Mouse (Mus musculus) heart, postnatal 25 days (tissue): ENCODE data around the gene Ift80. TPM values are rescaled to one million over a fixed set of nuclear protein-coding genes. Genes with fewer than 3 reads are reported as not detected.
"Not testable (repeated sequence)": the region's sequence is repeated elsewhere in the genome, so short reads cannot be mapped to it uniquely, and the experiment has no call there.

ENCODE experiments used
- DNase-seq: peaks from one replicate; pipeline ENCODE4 v3.0.0; 2022; ENCODE audit warnings: low spot score
- intact Hi-C: fragments of 180-260 bp; cut with DNase I; formaldehyde crosslinking; loops from one replicate; pipeline ENCODE4 v1.15.1; 2025
- total RNA-seq, 2 experiments: library from RNA; stranded (reverse); gene quantifications; 2 replicates each; pipeline ENCODE4 v1.2.3; 2021

The Ift80 gene
- total RNA-seq, 2 experiments from 2014 or later = 4.1 to 7.0 TPM

DNA sequence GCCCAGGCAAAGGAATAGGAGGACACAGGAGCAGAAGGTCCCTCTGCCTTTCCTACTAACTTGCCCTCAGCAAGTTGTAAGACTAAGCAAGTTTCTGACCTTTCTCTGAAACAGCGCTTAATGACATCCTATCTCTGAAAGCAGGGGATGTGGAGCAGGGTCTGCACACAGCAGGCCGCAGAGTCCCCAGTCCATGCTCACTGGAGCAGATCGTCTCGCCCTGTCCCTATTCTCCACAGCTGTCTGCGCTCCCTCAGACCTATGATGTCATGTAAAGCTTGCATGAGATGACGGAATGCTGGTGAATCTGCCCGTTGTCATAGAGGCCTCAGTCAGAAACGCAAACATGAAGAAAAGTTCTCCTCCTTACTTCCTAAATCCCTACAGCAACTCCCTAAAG is 55.0 kb downstream of the Ift80 start:
- DNase-seq = no peak
- intact Hi-C loops = no loop called here

DNA sequence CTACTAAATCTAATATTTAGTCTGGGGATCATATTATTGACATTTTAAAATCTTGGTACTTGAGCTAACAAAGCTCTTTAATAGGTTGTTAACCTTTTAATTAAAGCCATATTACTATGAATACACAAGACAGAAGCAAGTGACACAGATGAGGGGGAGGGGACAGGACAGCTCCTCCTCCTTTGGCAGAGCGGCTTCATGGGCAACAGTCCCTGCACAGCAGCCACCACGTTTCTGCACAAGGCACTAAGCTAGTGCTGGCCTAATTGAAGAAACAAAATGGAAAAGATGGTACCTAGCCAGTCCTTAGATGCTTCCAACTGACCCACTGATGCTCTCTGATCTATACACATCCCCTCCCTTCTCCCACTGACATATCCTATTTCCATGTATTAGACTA is 55.5 kb downstream of the Ift80 start:
- DNase-seq = no peak
- intact Hi-C loops = no loop called here

DNA sequence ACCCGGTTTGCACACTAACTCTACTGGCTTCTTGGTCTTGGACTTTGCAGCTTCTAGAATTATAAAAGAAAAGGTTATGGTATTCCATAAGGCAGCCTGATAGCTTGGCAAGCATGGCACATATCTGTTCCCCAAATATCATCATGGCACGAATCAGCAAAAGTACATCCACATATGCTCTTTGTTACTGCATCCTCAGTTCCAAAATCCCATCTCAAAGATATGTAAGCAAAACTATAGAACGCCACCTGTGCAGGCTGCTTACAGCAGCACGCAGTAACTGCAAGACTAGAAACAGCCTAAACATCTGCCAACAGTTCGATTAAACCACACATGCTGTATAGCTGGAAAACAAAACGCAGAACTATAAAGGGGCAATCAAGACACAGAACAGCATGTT is 62.5 kb downstream of the Ift80 start:
- intact Hi-C loops = no loop called here
- DNase-seq = no peak

DNA sequence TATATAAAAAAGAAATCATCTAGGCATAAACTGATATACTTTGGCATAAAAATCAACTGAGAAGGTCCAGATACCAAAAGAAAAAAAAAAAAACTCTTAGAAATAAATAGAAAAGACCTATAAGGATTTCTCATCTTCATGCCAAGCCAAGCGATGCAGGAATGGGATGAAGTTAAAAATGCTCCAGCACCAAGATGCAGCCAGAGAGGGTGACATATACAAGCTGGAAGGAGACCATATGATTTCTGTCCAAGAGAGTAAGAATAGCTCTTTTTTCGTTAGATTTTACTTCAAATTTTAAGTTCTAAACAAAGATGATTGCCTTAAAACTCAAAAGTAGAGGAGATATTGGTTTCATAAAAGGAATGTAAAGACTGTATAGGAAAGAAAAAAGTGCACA is 64.1 kb downstream of the Ift80 start:
- intact Hi-C loops = no loop called here
- no peak for DNase-seq

DNA sequence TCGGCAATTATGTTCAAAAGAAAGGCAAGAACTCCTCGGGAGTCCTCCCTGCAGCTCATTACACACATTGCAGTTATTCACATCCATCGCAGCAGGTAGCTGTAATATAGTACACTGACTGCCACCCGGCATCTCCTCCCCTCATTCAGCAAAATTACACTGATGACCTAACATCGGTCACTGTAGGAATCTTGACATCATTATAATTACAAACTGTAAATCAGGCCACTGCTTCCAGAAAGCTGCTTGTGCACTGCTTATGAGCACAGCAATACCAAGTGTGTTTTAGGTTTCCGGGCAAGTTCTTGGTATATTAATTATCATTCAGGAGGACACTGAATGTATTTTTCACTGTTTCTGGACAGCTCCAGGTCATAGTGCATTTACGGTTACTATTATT is 65.1 kb downstream of the Ift80 start:
- intact Hi-C loops = no loop called here
- DNase-seq = no peak

DNA sequence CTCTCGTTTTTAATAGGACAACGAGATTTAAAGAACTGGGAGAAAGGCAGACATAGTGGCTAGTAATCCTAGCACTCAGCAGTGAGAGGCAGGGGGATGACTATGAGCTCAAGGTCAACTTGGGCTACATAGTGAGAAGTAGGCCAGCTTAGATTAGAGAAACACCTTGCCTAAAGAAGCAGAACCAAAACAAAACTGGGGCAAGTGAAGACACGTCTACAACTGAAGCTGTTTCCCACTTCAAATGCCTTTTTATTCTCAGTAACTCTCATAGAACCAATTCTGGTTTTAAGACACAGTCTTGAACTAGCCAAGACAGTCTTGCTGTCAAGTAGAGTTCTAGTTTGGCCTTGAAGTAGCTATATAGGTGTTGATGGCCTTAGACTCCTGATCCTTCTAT is 67.7 kb downstream of the Ift80 start:
- intact Hi-C loops = no loop called here
- no peak for DNase-seq

DNA sequence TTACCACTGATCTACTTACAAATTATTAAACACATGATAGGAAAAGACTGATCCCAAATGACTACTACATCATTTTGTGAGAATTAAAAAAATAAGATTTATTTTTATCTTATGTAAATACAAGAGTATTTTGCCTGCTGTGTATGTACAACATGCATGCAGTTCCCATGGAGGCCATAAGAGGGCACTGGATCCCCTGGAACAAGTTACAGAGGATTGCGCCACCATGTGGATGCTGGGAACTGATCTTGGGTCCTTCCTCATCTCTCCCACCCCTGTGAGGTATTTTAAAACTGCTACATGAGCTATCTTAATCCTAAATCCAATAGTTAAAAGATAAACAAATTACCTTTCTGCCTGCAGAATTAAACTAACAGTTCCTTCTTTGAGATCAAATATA is 68.9 kb downstream of the Ift80 start:
- DNase-seq = no peak
- intact Hi-C loops = no loop called here

DNA sequence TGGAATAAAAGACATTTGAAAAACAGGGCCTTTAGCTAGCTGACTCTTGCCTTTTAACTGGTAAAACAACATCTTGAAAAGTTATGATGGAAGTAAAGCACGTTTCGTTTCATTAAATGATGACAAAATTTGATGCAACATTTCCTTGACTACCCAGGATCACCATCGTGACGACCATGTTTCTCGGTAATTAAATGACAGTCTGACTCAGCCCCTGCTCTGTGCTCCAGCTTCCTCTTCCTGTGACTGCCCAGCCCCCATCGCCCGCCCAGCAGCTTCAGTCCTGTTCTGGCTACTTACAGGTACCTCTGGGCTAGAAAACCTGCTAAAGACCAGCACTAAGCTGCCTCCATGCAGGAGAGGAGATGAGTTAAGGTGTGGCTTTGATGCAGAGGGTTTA is 70.1 kb downstream of the Ift80 start:
- no peak for DNase-seq
- intact Hi-C loops = no loop called here

DNA sequence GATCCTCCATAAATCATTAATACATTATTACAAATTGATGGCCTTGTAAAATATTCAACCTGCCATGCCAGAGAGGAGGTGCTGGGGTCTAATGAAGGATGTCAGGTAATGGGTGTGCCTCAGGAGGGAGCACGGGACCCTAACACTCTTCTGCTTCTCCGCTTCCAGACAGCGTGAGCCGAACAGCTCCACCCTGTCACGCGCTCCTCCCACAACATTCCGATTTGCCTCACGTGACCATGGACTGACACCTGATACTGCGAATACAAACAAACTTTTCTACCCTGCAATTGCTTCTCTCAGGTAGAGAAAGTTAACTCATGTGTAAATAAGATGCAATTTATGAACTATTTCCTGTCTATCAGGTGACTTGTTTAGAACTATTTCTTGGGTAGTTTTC is 75.8 kb downstream of the Ift80 start:
- intact Hi-C loops = no loop called here
- DNase-seq = no peak

DNA sequence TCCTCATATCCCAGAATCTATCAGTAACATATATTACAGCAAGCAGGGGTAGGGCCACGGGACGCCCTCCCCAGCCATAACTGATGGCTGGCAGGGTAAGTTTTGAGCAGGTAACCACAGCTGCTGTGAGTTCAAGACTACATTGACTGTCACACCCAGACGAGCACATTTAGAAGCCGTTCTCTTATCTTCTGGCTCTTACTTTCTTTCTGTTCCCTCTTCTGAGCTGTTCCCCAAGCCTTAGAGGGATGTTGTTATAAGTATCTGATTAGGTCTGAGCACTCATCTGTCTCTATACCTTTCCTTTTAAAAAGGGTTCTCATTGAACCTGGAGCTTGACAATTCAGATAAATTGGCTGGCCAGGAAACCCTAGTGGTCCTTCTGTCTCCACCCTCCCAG is 96.9 kb downstream of the Ift80 start:
- DNase-seq = no peak
- intact Hi-C loops = no loop called here

DNA sequence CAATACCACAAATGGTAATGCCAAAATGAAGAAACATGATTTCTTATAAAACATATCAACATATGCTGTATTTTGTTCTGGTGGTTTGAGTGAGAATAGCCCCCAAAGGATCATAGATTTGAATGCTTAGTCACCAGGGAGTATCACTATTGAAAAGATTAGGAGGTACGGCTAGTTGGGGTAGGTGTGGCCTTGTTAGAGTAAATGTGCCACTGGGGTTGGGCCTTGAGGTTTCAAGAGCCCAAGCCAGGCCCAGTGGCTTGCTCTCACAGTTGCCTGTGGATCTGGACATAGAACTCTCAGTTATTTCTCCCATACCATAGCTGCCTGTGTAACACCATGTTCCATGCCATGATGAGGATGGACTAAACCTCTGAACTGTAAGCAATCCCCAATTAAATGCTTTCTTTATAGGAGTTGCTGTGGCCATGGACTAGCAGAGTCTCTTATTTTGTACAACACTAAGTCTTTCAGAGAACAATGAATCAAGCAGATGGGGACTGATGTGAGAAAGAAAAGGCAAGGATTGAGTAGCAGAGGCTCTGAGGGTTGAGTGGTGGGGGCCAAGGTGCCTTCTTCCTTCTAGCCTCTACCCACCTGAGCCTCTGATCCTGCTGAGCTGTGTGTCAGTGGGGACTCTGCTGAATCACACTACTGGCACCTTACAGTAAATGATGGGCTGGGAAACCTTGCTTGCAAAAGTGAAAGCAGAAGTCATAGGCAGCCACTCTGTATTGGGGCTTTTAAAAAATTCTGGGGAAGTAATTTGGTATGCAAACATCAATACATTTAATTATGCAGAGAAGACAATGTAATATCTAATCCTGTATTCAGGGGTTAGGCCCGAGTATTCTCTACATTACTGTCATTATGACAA is 99.2 kb downstream of the Ift80 start:
- no peak for DNase-seq
- intact Hi-C loops = no loop called here

DNA sequence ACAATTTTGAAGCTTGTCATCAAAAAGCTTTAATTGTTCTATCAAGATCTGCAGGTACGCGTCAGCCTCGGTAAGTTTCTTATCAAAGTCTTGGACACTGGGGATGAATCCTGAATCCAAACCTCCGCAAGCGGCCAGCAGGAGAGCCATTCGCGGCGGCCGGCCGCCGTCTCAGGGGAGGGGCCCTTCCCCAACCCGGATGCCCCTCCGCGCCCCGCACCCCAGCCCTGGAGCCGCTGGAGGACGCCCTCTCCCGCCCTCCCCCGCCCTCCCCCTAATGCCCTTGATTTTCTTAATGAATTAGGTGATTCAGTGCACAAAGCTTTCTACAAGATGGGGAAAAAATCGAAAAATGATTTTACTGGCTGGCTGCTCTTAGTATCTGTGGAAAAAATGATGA is 101.7 kb downstream of the Ift80 start:
- intact Hi-C loops, DNase-seq: not testable (repeated sequence)

DNA sequence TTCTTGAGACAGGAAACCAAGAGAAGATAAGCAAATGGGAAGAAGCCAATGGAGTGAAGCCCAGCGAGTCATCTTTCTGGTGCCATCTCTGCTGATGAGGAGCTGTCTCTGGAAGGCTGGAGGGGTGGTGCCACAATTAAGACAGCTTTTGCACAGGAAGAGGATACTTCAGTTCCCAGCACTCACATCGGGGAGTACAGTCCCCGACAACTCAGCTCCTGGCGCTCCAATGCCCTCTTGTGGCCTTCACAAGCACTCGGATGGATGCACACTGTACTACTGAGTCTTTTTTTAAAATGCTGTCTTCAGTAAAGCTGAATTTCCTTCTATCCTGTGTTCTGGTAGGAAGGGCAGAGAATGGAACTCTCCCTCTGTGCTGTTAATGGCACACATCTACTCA is 107.2 kb downstream of the Ift80 start:
- no peak for DNase-seq
- intact Hi-C loops = no loop called here

DNA sequence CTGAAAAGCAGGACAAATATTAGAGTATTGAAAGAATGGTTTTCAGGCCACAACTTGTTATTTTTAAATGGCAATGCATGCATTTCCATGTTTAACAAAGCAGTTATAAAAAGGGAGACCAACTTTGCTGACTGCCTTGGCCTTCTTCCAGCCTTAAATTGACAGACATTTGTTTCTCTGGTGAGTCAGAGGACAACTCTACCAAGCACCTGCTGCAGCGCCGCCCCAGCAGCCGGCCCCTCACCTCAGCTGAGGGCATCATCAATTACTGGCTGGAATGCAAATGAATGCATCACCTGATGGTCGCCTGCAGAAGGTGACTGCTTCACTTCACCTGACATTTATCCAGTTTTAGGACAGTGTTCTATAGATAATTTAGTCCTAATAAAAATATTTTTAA is 108.9 kb downstream of the Ift80 start:
- no peak for DNase-seq
- intact Hi-C loops = no loop called here

DNA sequence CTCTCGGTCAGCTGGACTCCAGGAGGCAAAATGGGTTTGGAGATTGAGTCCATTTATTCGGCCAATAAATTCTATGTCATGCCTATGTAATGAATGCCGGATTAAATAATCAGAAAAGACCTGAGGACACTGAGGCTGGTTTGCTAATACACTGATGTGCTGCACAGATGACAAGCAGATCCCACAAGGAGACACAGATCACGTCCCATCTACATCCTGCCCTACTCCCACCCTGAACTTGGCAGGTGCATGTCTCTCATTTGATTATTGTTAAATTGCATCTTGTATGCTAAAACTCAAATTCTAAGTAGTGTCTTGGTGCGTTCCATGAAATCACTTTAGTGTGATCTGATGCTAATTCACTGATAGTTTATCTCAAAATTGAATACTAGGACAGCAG is 117.5 kb downstream of the Ift80 start:
- no peak for DNase-seq
- intact Hi-C loops = no loop called here

DNA sequence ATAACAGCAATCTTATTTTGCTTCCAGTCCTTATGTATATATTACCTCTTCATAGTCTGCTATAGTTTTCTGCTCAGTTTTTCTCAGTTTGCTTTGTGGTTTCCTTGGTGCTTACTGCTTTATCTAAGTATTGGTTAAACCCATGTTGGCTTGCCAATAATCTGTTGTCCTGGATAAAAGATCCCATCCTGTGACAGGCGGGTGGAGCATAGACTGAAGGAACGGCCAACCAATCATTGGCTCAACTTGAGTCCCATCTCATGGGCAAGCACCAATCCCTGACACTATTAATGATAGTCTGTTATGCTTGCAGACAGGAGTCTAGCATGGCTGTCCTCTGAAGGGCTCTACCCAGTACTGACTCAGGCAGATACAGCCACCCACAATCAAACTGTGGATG is 130.3 kb downstream of the Ift80 start:
- no peak for DNase-seq
- intact Hi-C loops = no loop called here

DNA sequence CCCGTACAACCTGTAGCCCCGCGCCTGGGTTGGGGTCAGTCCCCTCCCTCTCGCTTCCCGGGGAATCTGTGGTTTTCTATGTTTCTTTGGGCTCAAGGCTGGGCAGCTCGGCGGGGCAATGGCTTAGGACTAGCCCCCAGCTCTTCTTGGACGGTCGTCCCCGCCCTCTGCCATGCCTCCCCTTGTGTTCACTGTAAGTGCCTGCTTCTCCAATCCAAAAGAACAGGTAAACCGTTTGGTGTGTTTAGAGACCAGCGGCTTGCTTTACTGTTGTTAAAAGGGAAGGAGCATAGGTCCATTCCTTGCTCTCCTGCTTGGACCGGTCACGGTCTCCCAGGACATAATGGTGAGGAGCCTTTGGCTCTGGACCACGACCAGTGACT is 133.8 kb downstream of the Ift80 start:
- intact Hi-C loops = no loop called here
- no peak for DNase-seq

DNA sequence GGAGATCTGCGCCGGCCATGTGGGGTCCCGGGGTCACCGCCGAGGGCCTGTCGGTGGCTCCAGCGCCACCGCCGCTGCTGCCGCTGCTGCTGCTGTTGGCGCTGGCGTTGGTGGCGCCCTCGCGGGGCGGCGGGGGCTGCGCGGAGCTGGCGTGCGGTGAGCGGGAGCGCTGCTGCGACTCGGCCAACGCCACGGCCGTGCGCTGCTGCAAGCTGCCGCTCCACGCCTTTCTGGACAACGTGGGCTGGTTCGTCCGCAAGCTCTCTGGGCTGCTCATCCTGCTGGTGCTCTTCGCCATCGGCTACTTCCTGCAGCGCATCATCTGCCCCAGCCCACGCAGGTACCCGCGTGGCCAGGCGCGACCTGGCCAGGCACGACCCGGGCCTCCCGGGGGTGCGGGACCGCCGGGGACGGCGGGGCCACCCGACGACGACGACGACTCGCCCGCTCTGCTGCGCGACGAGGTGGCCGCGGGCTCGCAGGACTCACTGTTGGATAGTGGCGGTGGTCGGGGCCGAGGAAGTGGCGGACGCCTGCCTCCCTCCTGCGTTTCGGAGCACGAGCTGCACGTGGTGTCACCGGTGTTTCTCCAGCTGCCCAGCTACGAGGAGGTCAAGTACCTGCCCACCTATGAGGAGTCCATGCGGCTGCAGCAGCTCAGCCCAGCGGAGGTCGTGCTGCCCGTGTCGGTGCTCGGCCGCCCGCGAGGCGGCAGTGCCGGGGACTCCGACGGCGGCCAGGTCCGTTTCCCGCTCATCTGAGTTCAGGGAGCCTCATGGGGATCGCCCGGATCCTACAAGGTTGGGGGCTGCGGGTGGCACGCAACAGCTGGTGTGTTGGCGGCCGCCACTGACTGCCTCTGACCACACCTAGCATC is 134.4 kb downstream of the Ift80 start:
- intact Hi-C loops = no loop called here

DNA sequence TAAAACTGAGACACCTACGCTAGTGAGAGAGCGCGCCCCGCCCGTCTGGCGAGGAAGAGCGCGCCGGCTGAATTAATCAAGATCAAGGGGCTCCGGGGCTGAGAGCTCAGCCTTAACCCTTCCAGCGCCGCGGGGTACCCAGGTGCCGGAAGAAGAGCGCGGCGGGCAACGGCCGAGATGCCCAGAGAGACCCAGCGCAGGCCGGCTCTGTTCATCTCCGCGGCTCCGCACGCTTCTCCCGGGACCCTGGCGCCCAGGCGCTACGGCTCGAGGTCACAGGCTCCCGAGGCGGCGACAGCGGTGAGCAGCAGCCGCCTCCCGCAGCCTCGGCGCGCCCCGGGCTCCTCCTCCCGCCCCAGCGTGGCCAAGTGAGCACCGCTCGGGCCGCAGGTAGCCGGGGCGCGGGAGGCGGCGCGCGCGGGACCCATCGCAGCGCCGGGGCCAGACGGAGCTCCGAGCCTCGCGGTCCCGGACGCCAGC is 135.1 kb downstream of the Ift80 start, which contains the start of gene 1110032F04Rik:
1110032F04Rik (plus strand) TSS at position 376 of the 480 bp plus-strand sequence.
- no peak for DNase-seq
- intact Hi-C loops = no loop called here

More for the DNA sequence above, 134.4 kb downstream of the Ift80 start:
- DNase-seq = no peak

DNA sequence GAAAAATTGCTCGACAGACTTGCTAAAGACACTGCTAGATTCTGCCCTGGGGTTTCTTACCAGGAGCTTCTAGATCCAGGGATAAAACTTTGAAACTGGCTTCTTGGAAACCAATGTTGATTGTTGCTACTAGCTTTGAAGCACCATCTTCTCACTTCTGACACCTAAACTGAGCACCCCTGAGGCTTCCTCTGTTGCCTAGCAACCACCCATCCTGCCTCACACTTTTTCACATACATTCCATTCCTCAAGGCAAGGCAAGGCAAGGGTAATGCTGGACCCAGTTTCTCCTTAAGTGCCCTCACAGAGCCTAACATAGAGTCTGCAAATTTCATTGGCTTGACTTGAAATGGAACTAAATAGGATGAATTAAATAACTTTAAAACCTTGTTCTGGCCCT is 152.0 kb downstream of the Ift80 start:
- intact Hi-C loops = no loop called here
- DNase-seq = no peak

DNA sequence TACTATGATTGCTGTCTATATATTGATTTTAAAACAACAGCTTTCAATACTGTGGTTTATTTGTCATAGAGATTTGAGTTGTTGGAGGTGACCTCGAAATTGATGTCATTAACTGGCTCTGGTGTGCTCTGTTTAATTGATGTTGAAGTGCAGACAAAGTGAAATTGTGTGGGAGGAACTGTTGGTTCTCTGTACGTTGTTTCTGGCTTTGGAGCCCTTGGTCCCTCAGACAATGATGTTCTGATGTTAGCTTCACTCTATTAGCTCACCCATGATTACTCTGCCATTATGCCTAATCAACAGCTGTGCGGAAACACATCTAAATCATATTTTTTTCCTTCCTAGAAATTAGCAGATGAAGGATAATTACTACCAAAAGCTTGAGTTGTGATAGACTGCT is 156.0 kb downstream of the Ift80 start:
- no peak for DNase-seq
- intact Hi-C loops = no loop called here
